Mouse (Mus musculus) cerebellum, adult 9-11 months (tissue): Measurements from ENCODE around the gene Tas2r135.

Source experiments
- DNase-seq: peaks from one replicate; pipeline ENCODE4 v3.0.0; 2022

Tas2r135 gene

GRCm38 (mm10) chr6:42405134-42405533, at the start of gene Tas2r135:
Gene Tas2r135 (plus strand): TSS chr6:42405434.
- no peak for DNase-seq

- DNase-seq = no peak
Observed at GRCm38 (mm10) chr6:42355794-42356600, 49.2 kb upstream of the Tas2r135 start.

DNA sequence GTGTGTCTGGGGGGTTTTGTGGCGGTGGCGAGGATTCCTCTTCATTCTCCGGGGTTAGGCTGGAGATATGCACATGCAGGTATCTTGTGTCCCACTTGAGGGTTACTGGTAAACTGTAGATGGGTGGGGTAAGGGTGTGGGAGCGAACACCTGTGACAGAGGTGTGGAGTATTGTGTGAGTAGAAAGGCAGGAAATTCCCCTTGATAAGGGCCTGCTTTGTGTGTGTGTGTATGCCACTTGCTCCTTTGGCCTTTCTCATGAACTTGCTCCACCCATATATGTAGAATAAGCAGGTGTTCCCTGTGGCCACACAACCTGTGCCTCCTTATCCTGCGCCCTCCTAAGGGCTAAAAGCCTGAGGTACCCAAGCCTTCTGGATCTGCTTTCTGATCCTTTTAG, 48.3 kb upstream of the Tas2r135 start:
- DNase-seq = no peak

DNA sequence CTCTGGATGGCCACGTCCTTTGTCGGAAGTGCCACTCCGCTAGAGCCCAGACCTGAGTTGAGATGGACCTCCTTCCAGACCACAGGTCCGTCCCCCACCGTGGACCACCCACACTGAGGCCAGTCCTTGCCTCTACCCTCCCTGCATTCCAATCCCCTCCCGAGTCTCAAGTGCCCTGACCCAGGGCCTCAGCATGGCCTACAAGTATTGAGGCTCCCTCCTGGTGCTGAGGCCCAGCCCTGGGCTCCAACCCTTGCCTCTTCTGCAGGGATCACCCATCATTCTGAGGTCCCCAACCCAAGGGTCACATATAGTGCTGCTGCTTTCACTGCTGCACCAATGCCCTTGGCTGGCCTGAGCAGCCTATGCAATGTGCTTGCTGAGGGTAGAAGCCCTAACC, 47.3 kb upstream of the Tas2r135 start:
- DNase-seq = no peak

DNA sequence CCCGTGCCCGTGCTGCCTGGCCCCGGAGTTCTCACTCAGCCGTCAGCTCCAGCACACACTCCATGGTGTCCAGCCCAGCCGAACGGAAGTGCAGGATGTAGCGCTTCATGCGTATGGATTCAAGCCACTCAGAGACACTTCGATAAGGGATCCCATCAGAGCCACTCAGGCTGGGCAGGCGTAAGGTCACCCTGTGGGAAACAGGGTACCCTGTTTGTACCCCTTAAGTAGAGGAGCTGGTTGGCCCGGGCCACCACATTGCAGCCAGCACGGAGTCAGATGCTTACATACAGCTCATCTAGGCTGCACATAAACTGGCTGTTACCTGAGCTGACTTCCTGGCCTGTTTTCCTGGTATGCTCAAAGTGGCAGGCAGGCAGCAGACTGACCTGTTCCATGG, 46.3 kb upstream of the Tas2r135 start:
- no peak for DNase-seq

- no peak for DNase-seq
Observed at GRCm38 (mm10) chr6:42359364-42360147, 45.7 kb upstream of the Tas2r135 start.

GRCm38 (mm10) chr6:42360231-42360840, 44.9 kb upstream of the Tas2r135 start:
- DNase-seq = peak; percentile 12

GRCm38 (mm10) chr6:42361041-42361895, 44.0 kb upstream of the Tas2r135 start:
- DNase-seq = peak; percentile 14

- DNase-seq = no peak
Observed at GRCm38 (mm10) chr6:42362074-42362473, 43.2 kb upstream of the Tas2r135 start.

DNA sequence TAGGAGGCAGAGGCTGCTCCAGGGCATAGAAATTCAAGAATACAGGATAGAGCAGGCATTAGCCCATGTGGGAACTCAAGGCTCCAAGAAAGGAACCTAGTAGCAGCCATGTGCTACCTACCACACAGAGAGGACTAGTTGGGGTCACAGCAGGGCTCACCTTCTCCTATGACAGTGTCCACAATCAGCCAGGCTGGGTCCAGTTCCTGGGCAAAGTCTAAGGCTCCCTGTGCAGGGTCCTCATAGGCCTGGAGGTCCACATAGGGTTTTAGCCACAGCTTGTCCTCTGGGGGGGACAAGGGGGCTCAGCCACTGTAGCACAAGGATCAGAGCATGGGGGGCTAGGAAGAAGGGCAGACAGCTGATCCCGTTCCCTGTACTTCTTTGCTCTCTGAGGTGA, 42.7 kb upstream of the Tas2r135 start:
- no peak for DNase-seq

- DNase-seq = peak; percentile 41
Observed at GRCm38 (mm10) chr6:42362974-42363373, 42.3 kb upstream of the Tas2r135 start.

GRCm38 (mm10) chr6:42364066-42364465, 41.2 kb upstream of the Tas2r135 start:
- DNase-seq = no peak

- no peak for DNase-seq
Observed at GRCm38 (mm10) chr6:42364607-42365006, 40.6 kb upstream of the Tas2r135 start.

DNA sequence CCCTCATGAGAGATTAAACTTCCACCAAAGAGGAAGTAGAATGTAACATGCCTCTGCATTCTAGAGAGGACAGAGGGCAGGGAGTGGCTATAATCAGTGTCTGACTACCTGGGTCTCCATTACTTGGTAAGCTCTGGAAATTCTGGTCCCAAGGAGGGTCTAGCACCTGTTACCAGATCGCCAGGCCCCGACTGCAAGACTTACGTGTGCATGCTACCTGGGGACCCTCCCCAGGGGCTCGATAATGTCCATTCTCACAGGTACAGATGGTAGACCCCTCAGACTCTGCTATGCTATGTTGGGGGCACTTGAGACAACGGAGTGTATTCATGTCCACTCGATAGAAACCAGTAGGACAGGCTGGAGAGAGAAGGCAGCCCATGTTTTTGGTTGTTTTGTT, 40.0 kb upstream of the Tas2r135 start:
- no peak for DNase-seq

GRCm38 (mm10) chr6:42369870-42370269, 35.4 kb upstream of the Tas2r135 start:
- DNase-seq = no peak

DNA sequence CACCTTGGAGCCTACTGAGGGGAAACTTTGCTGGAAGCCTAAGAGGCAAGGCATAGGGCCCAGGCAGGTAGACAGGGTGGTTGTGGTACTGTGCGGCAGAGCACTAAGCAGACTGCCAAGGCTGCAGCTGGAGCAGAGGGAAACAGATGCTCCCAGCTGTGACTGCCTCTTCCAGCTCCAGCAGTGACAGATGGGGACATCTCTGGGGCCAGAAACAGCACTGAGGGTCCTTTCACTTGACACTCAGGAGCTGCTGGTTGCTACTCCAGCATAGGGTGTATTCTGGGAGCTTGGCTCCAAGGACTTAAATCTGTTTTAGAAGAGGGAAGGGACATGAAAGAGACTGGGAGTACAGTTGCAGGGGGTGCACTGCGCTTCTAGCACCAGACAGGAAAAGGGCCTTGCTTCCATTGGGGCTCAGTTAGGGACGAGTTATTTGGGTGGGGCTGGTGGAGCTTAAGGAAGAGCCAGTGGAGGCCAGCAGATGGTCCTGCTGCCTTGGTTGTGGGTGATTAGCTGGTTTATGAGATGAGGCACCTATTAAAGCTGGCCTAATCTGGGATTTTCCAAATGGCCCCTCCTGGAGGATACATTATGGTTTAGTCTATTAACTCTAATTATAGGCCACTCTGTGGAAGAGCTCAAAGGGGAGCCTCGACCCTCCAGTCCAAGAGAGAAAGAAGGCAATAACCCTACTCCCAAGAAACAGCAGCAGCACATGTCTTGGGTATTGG, 34.4 kb upstream of the Tas2r135 start:
- DNase-seq = peak; percentile 19

DNA sequence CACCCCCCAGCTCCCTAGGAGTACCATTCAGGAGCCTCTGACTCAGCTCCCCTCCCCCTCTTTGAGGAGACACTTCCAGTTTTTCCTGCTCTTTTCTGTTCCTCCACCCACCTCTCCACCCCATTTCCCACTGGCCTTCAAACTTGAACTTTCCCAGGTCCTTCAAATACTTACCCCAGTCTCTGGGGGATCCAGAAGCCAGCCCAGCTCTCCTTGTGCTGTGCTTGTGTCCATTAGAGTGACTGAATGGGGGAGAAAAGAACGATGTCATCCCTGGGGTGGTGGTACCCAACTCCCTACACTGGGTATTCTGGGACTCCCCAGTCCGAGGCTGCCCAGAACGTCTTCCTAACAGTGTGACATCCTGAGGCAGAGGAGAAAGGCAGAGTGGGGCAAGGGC, 33.2 kb upstream of the Tas2r135 start:
- peak; percentile 11 for DNase-seq

DNA sequence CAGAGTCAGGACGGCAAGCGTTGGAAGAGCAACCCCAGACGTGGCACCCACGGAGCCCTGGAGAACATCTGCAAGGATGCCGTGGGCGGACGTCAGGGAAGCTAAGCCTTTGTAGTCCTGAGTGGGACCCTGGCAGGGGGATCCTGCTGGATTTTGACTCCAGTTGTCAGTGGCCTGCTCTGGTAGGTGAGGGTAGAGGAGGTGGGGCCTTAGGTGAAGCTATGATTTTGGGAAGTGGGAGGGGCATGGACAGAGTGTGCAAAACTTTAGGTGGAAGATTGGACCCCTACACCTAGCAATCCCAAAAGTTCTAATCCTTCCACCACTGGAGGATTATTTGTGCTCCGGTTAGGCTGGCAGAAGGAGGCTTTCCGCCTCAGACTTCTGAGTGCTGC, 32.8 kb upstream of the Tas2r135 start:
- DNase-seq = peak; percentile 18

GRCm38 (mm10) chr6:42372816-42373547, 32.3 kb upstream of the Tas2r135 start, which contains the start of gene Epha1:
Gene Epha1 (minus strand): TSS chr6:42373268.
- peak; percentile 67 for DNase-seq

- no peak for DNase-seq
Observed at GRCm38 (mm10) chr6:42373669-42374430, 31.4 kb upstream of the Tas2r135 start.
